Mouse (Mus musculus) neural tube, embryonic 11.5 days (tissue): ENCODE results near the gene Nrgn. TPM values are rescaled to one million over a fixed set of nuclear protein-coding genes. Genes with fewer than 3 reads are reported as not detected.

Source experiments
- ATAC-seq: fragments of 200-750 bp; cut with Nextera tagmentation; 2 replicates; pipeline ENCODE4 v1.8.0; 2017; ENCODE audit warnings: moderate number of reproducible peaks, mild to moderate bottlenecking, moderate TSS enrichment, moderate library complexity; ENCODE audit not compliant: insufficient read depth, low FRiP score, low TSS enrichment
- DNase-seq: peaks from one replicate; pipeline ENCODE4 v3.0.0-alpha.2; 2015; ENCODE audit warnings: low spot score
- H3K27ac ChIP-seq: fragments of 300-500 bp; sonication (generic); 2 replicates; pipeline ENCODE4 v1.5.1; 2014; ENCODE audit warnings: low read depth, mild to moderate bottlenecking, low read length
- H3K27me3 ChIP-seq: fragments of 300-500 bp; sonication (generic); 2 replicates; pipeline ENCODE4 v1.6.1; 2014; ENCODE audit warnings: mild to moderate bottlenecking, low read length, mixed read lengths; ENCODE audit not compliant: control insufficient read depth, insufficient read depth
- H3K36me3 ChIP-seq: fragments of 300-500 bp; sonication (generic); 2 replicates; pipeline ENCODE4 v1.6.1; 2014; ENCODE audit warnings: mild to moderate bottlenecking, low read length, moderate library complexity, mixed read lengths; ENCODE audit not compliant: control insufficient read depth, insufficient read depth
- H3K4me1 ChIP-seq: fragments of 300-500 bp; sonication (generic); 2 replicates; pipeline ENCODE4 v1.6.1; 2014; ENCODE audit warnings: low read length, mixed read lengths; ENCODE audit not compliant: control insufficient read depth, insufficient read depth
- H3K4me2 ChIP-seq: fragments of 300-500 bp; sonication (generic); 2 replicates; pipeline ENCODE4 v1.6.1; 2014; ENCODE audit warnings: low read depth, mild to moderate bottlenecking, moderate library complexity
- H3K4me3 ChIP-seq: fragments of 300-500 bp; sonication (generic); 2 replicates; pipeline ENCODE4 v1.5.1; 2014; ENCODE audit warnings: low read depth, low read length
- H3K9ac ChIP-seq: fragments of 300-500 bp; sonication (generic); 2 replicates; pipeline ENCODE4 v1.6.1; 2014; ENCODE audit warnings: mild to moderate bottlenecking, low read length
- H3K9me3 ChIP-seq: fragments of 300-500 bp; sonication (generic); 2 replicates; pipeline ENCODE4 v1.6.1; 2016; ENCODE audit warnings: low read length; ENCODE audit not compliant: control insufficient read depth
- WGBS: fragments of 180-500 bp; shearing (Covaris S2); extraction: QIAGEN DNeasy Blood & Tissue Kit; methylation state at CpG from one replicate; pipeline ENCODE4 v1.1.7; 2014; 5-methylcytosine and 5-hydroxymethylcytosine counted together
- polyA plus RNA-seq: library from polyadenylated mRNA; unstranded; fragments of >200 nt; fragmentation: Nextera tagmentation; extraction: Ambion mirVana; gene quantifications from 2 replicates; pipeline ENCODE4 v1.2.1, GENCODE M21; 2014

Gene Nrgn
- polyA plus RNA-seq, 1 experiment from 2014 or later: 2.3 TPM

- Histone ChIP-seq H3K4me3 (no peak overlapping the region), H3K27me3 (no peaks in the 10 kb centered on the region), H3K36me3 (no peaks in the 10 kb centered on the region), H3K4me1 (no peaks in the 10 kb centered on the region), H3K9me3 (no peaks in the 10 kb centered on the region), H3K4me2 (no peak overlapping the region), H3K27ac (no peak overlapping the region), H3K9ac (no peak overlapping the region)
- ATAC-seq (no peak), DNase-seq (no peak)
- WGBS: 65% methylated on average over 1 of the region's 1 CpGs
These were observed 11.1 kb upstream of the Nrgn start for GRCm38 (mm10) chr9:37563805-37564204.

- Histone ChIP-seq H3K4me1 (no peaks in the 10 kb centered on the region), H3K36me3 (no peaks in the 10 kb centered on the region), H3K9ac (no peak overlapping the region), H3K27ac (no peak overlapping the region), H3K4me3 (no peak overlapping the region), H3K27me3 (no peaks in the 10 kb centered on the region), H3K4me2 (no peak overlapping the region), H3K9me3 (no peaks in the 10 kb centered on the region)
- DNase-seq (no peak), ATAC-seq (no peak)
- 92% methylated on average over 2 of the region's 2 CpGs for WGBS
These were observed 7.9 kb upstream of the Nrgn start for GRCm38 (mm10) chr9:37560617-37561016.

DNA sequence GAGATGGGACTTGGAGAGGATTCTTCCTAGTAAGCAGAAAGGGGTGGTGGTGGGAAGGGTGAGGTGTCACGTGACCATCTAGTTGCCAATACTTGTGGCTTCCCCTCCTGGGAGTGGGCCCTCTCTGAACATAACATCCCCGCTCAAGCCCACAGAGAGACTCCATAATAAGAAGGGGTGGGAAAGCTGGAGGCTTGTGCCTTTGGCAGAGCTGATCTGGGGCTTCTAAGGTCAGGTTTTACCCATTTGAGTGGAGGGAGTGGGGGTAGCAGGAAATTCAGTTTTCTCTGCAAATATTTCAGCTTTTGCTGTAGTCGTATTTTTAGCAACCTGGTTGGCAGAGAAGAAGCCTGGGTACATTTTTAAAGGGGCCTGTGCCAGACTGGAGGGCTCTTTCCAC is 3.7 kb upstream of the Nrgn start:
- no peak overlapping the region for H3K4me3 ChIP-seq
- no peaks in the 10 kb centered on the region for H3K36me3 ChIP-seq
- 75% methylated on average over 3 of the region's 3 CpGs for WGBS
- no peak overlapping the region for H3K9ac ChIP-seq
- no peak for DNase-seq
- no peak overlapping the region for H3K27ac ChIP-seq
- 0 out of 2 replicates have a peak, but pooled peaks cover 6% of the 10 kb centered on the region for H3K4me1 ChIP-seq
- H3K9me3 ChIP-seq: no peaks in the 10 kb centered on the region
- no peak for ATAC-seq
- peaks cover 19% of the 10 kb centered on the region for H3K27me3 ChIP-seq
- H3K4me2 ChIP-seq: no peak overlapping the region

- H3K9ac ChIP-seq: no peak within 1 kb of the TSS
- H3K36me3 ChIP-seq: no peaks in the 10 kb centered on the region
- ATAC-seq: no peak
These were observed 2.4 kb upstream of the Nrgn start, which contains the start of gene Siae for GRCm38 (mm10) chr9:37554838-37555748. TSS of gene Siae (plus strand) at chr9:37555698.

GRCm38 (mm10) chr9:37554279-37554678 is 1.6 kb upstream of the Nrgn start:
- no peak overlapping the region for H3K4me3 ChIP-seq
- H3K4me1 ChIP-seq: 0 out of 2 replicates have a peak, but pooled peaks cover 6% of the 10 kb centered on the region
- H3K27me3 ChIP-seq: peaks cover 40% of the 10 kb centered on the region
- no peaks in the 10 kb centered on the region for H3K36me3 ChIP-seq
- ATAC-seq (no peak), DNase-seq (no peak)
- H3K4me2 ChIP-seq: no peak overlapping the region
- H3K9me3 ChIP-seq: no peaks in the 10 kb centered on the region
- WGBS: 84% methylated on average over 1 of the region's 1 CpGs
- no peak overlapping the region for H3K27ac ChIP-seq
- H3K9ac ChIP-seq: no peak overlapping the region

More at GRCm38 (mm10) chr9:37554838-37555748, 2.4 kb upstream of the Nrgn start, which contains the start of gene Siae:
- H3K4me2 ChIP-seq: no peak within 1 kb of the TSS
- DNase-seq: no peak
- H3K4me3 ChIP-seq: no peak within 1 kb of the TSS
- H3K4me1 ChIP-seq: 0 out of 2 replicates have a peak, but pooled peaks cover 6% of the 10 kb centered on the region
- H3K9me3 ChIP-seq: no peaks in the 10 kb centered on the region
- no peak within 1 kb of the TSS for H3K27ac ChIP-seq
- WGBS: 35% methylated on average over 7 of the region's 7 CpGs
- peaks cover 32% of the 10 kb centered on the region for H3K27me3 ChIP-seq

GRCm38 (mm10) chr9:37551751-37552531 is 763 bp downstream of the Nrgn start:
- WGBS: 2% methylated on average over 23 of the region's 23 CpGs
- H3K9me3 ChIP-seq: no peaks in the 10 kb centered on the region
- H3K4me1 ChIP-seq: 0 out of 2 replicates have a peak, but pooled peaks cover 6% of the 10 kb centered on the region
- H3K9ac ChIP-seq: peak overlapping the region; percentile 18; the same call in 1 of the 2 replicates
- ATAC-seq: peak; percentile 9; the same call in 1 of the 2 replicates
- H3K4me2 ChIP-seq: peak overlapping the region; percentile 73
- H3K4me3 ChIP-seq: peak overlapping the region; percentile 36
- no peak for DNase-seq
- peaks cover 50% of the 10 kb centered on the region for H3K27me3 ChIP-seq
- H3K27ac ChIP-seq: no peak overlapping the region
- no peaks in the 10 kb centered on the region for H3K36me3 ChIP-seq

DNA sequence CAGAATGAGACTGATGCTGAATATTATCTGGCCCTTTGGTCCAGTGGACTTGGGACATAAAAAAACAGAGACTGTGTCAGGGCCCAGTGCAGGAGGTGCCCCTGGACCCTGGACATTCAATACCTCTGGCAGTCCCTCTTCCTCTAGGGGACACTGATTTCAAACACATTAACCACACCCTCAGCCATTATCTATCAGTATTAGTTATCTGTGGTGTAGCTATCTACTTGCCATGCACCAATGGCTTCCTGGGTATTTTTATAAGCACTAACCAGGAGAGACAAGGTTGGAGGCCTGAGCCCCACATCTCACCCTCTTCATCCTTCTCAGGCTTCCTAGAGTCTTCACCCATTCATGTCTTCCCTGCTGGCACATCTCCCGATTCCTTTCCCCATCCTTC is 2.3 kb downstream of the Nrgn start:
- 64% methylated on average over 1 of the region's 1 CpGs for WGBS
- H3K4me2 ChIP-seq: no peak overlapping the region
- no peaks in the 10 kb centered on the region for H3K36me3 ChIP-seq
- ATAC-seq (no peak), DNase-seq (no peak)
- 0 out of 2 replicates have a peak, but pooled peaks cover 6% of the 10 kb centered on the region for H3K4me1 ChIP-seq
- H3K27ac ChIP-seq: no peak overlapping the region
- no peak overlapping the region for H3K4me3 ChIP-seq
- no peaks in the 10 kb centered on the region for H3K9me3 ChIP-seq
- peaks cover 63% of the 10 kb centered on the region for H3K27me3 ChIP-seq
- no peak overlapping the region for H3K9ac ChIP-seq

- no peak overlapping the region for H3K9ac ChIP-seq
- H3K4me3 ChIP-seq: no peak overlapping the region
- peaks cover 5% of the 10 kb centered on the region; the same call in 1 of the 2 replicates for H3K4me1 ChIP-seq
- ATAC-seq (no peak), DNase-seq (no peak)
- H3K27me3 ChIP-seq: peaks cover 60% of the 10 kb centered on the region
- WGBS: 79% methylated on average over 1 of the region's 1 CpGs
- no peaks in the 10 kb centered on the region for H3K36me3 ChIP-seq
- no peak overlapping the region for H3K27ac ChIP-seq
- H3K9me3 ChIP-seq: no peaks in the 10 kb centered on the region
- no peak overlapping the region for H3K4me2 ChIP-seq
These were observed 5.8 kb downstream of the Nrgn start for GRCm38 (mm10) chr9:37546889-37547288.
